8 mouse cellular contexts compared by ENCODE assay signal in genomic region chr19:5389647-5390046, GRCm38 (mm10). TPM values are rescaled to one million over a fixed set of nuclear protein-coding genes. Genes with fewer than 3 reads are reported as not detected.
A peak's percentile ranks its signal among the peaks of the same experiment; 100 is the strongest.
DNase-seq lines count a peak whose midpoint lies in the region; ATAC-seq and TF ChIP-seq lines count a peak whose summit lies in the region.

No protein-coding gene starts in this region.

- H3K4me3 ChIP-seq in neural tube, embryonic 11.5 days (ENCODE audit: low read depth, low read length), result peak overlapping the region; percentile 94
- peak overlapping the region; percentile 99 for H3K4me3 ChIP-seq in embryonic facial prominence, embryonic 13.5 days
- peak overlapping the region; percentile 100 for H3K4me3 ChIP-seq in hindbrain, embryonic 12.5 days
- H3K4me3 ChIP-seq in liver, embryonic 11.5 days (ENCODE audit: low read depth, low read length), result peak overlapping the region; percentile 100
- H3K4me3 ChIP-seq in myocyte, result peak overlapping the region; percentile 90

- peaks cover 24% of the 10 kb centered on the region for H3K4me1 ChIP-seq in neural tube, embryonic 11.5 days (ENCODE audit: control insufficient read depth, insufficient read depth, low read length)
- peaks cover 34% of the 10 kb centered on the region for H3K4me1 ChIP-seq in embryonic facial prominence, embryonic 13.5 days
- peaks cover 31% of the 10 kb centered on the region for H3K4me1 ChIP-seq in hindbrain, embryonic 12.5 days
- H3K4me1 ChIP-seq in liver, embryonic 11.5 days (replicated peaks; ENCODE audit: control insufficient read depth, insufficient read depth, low read length), result peaks cover 23% of the 10 kb centered on the region

- H3K79me2 ChIP-seq in myocyte (ENCODE audit: control insufficient read depth, insufficient read depth), result peaks cover 34% of the 10 kb centered on the region

- peak overlapping the region; percentile 92 for H3K4me2 ChIP-seq in neural tube, embryonic 11.5 days (ENCODE audit: low read depth)
- peak overlapping the region; percentile 92 for H3K4me2 ChIP-seq in embryonic facial prominence, embryonic 13.5 days
- H3K4me2 ChIP-seq in hindbrain, embryonic 12.5 days (replicated peaks), result peak overlapping the region; percentile 97
- H3K4me2 ChIP-seq in liver, embryonic 11.5 days, result peak overlapping the region; percentile 97
- peak overlapping the region; percentile 100 for H3K4me2 ChIP-seq in myocyte (ENCODE audit: low read depth)

- peak overlapping the region; percentile 45 for H3K9ac ChIP-seq in neural tube, embryonic 11.5 days (ENCODE audit: low read length)
- peak overlapping the region; percentile 96 for H3K9ac ChIP-seq in embryonic facial prominence, embryonic 13.5 days
- H3K9ac ChIP-seq in hindbrain, embryonic 12.5 days, result peak overlapping the region; percentile 79
- peak overlapping the region; percentile 98 for H3K9ac ChIP-seq in liver, embryonic 11.5 days (ENCODE audit: low read depth, low read length)

- ATAC-seq in neural tube, embryonic 11.5 days (ENCODE audit: insufficient read depth, low FRiP score, low TSS enrichment), result no peak
- no peak for ATAC-seq in embryonic facial prominence, embryonic 13.5 days (ENCODE audit: insufficient number of reproducible peaks, insufficient read depth, low FRiP score, low TSS enrichment, low read depth)
- no peak for ATAC-seq in hindbrain, embryonic 12.5 days (ENCODE audit: low FRiP score)
- peak; percentile 56 for ATAC-seq in liver, embryonic 11.5 days (replicated peaks; ENCODE audit: low FRiP score)

- no peaks in the 10 kb centered on the region for H3K9me3 ChIP-seq in neural tube, embryonic 11.5 days (ENCODE audit: control insufficient read depth, low read length)
- no peaks in the 10 kb centered on the region for H3K9me3 ChIP-seq in embryonic facial prominence, embryonic 13.5 days
- H3K9me3 ChIP-seq in hindbrain, embryonic 12.5 days (replicated peaks), result no peaks in the 10 kb centered on the region
- H3K9me3 ChIP-seq in liver, embryonic 11.5 days (ENCODE audit: control insufficient read depth, low read length), result no peaks in the 10 kb centered on the region

- H3ac ChIP-seq in myocyte (ENCODE audit: control insufficient read depth, insufficient read length), result peak overlapping the region; percentile 30

- no peak for DNase-seq in neural tube, embryonic 11.5 days (ENCODE audit: low spot score)
- no peak for DNase-seq in neural tube, embryonic 10.5 days (ENCODE audit: extremely low spot score, low spot score)
- DNase-seq in liver, embryonic 11.5 days (ENCODE audit: low spot score), result peak; percentile 76
- DNase-seq in urinary bladder, postnatal 25 days (ENCODE audit: low spot score), result peak; percentile 46
- no peak for DNase-seq in left cerebral cortex, adult 11 months (ENCODE audit: low spot score)

- H3K27me3 ChIP-seq in neural tube, embryonic 11.5 days (ENCODE audit: control insufficient read depth, insufficient read depth, low read length), result no peaks in the 10 kb centered on the region
- H3K27me3 ChIP-seq in embryonic facial prominence, embryonic 13.5 days, result no peaks in the 10 kb centered on the region
- no peaks in the 10 kb centered on the region for H3K27me3 ChIP-seq in hindbrain, embryonic 12.5 days
- no peaks in the 10 kb centered on the region for H3K27me3 ChIP-seq in liver, embryonic 11.5 days (replicated peaks; ENCODE audit: control insufficient read depth, insufficient read depth, low read length)
- H3K27me3 ChIP-seq in myocyte (ENCODE audit: control insufficient read depth, insufficient read depth, insufficient read length), result no peaks in the 10 kb centered on the region

- 42% methylated on average over 12 of the region's 12 CpGs for WGBS in neural tube, embryonic 11.5 days
- WGBS in embryonic facial prominence, embryonic 13.5 days, result 45% methylated on average over 12 of the region's 12 CpGs
- WGBS in hindbrain, embryonic 12.5 days, result 56% methylated on average over 12 of the region's 12 CpGs
- 12% methylated on average over 12 of the region's 12 CpGs for WGBS in liver, embryonic 11.5 days

- TF ChIP-seq POLR2A in myocyte (IDR thresholded peaks at IDR 0.05; ENCODE audit: insufficient read length, low read depth), result peak; percentile 20

- peaks cover 3% of the 10 kb centered on the region; the same call in 1 of the 2 replicates for H3K36me3 ChIP-seq in neural tube, embryonic 11.5 days (ENCODE audit: control insufficient read depth, insufficient read depth, low read length)
- H3K36me3 ChIP-seq in embryonic facial prominence, embryonic 13.5 days, result peaks cover 20% of the 10 kb centered on the region
- H3K36me3 ChIP-seq in hindbrain, embryonic 12.5 days, result peaks cover 4% of the 10 kb centered on the region
- peaks cover 16% of the 10 kb centered on the region for H3K36me3 ChIP-seq in liver, embryonic 11.5 days (ENCODE audit: control insufficient read depth, insufficient read depth, low read length)
- no peaks in the 10 kb centered on the region for H3K36me3 ChIP-seq in myocyte (ENCODE audit: control insufficient read depth, insufficient read depth)

- no peak overlapping the region for H3K27ac ChIP-seq in neural tube, embryonic 11.5 days (ENCODE audit: low read depth, low read length)
- H3K27ac ChIP-seq in embryonic facial prominence, embryonic 13.5 days, result peak overlapping the region; percentile 33; the same call in 1 of the 2 replicates
- H3K27ac ChIP-seq in hindbrain, embryonic 12.5 days, result peak overlapping the region; percentile 26; the same call in 1 of the 2 replicates
- peak overlapping the region; percentile 86 for H3K27ac ChIP-seq in liver, embryonic 11.5 days (ENCODE audit: low read depth, low read length)

TF ChIP-seq in myocyte, 11 proteins besides CTCF, POLR2A, EP300 and RAD21:
- no peak for TF ChIP-seq E2F4 (IDR thresholded peaks at IDR 0.05; ENCODE audit: insufficient read depth)
- no peak for TF ChIP-seq CEBPB (IDR thresholded peaks at IDR 0.05; ENCODE audit: insufficient read depth, poor library complexity, severe bottlenecking)
- no peak for TF ChIP-seq TCF3 (IDR thresholded peaks at IDR 0.05; ENCODE audit: insufficient read length, low read depth)
- TF ChIP-seq POLR2AphosphoS2 (IDR thresholded peaks at IDR 0.05; ENCODE audit: insufficient read length, low read depth), result peak; percentile 19
- no peak for TF ChIP-seq USF1 (IDR thresholded peaks at IDR 0.05; ENCODE audit: low read depth)
- TF ChIP-seq REST (IDR thresholded peaks at IDR 0.05; ENCODE audit: insufficient read depth, insufficient read length), result no peak

RNA-seq across cellular contexts. Expression of gene Sart1, which starts 1.1 kb away (rescaled TPM):
- 78.5 and 79.9 TPM in 2 replicates for polyA plus RNA-seq in neural tube, embryonic 11.5 days (2014; fragmentation: Nextera tagmentation; extraction: Ambion mirVana)
- polyA plus RNA-seq in embryonic facial prominence, embryonic 13.5 days (2015; fragmentation: Nextera tagmentation; extraction: Ambion mirVana), result 83.9 and 87.7 TPM in 2 replicates
- polyA plus RNA-seq in hindbrain, embryonic 12.5 days (2016; fragmentation: Nextera tagmentation; extraction: Ambion mirVana), result 106 and 111 TPM in 2 replicates
- polyA plus RNA-seq in liver, embryonic 11.5 days (2014; fragmentation: Nextera tagmentation; extraction: Ambion mirVana), result 62.7 and 73.3 TPM in 2 replicates
- 55.6 TPM for polyA plus RNA-seq in myocyte (2012; fragmentation: generic; extraction: Trizol)

RNA-seq across cellular contexts. Expression of gene Tsga10ip, which starts 12.7 kb away (rescaled TPM):
- 0.31 TPM in 1 of 2 replicates, not detected in the other for polyA plus RNA-seq in neural tube, embryonic 11.5 days (2014; fragmentation: Nextera tagmentation; extraction: Ambion mirVana)
- polyA plus RNA-seq in embryonic facial prominence, embryonic 13.5 days (2015; fragmentation: Nextera tagmentation; extraction: Ambion mirVana), result not detected in 2 replicates
- 0.86 and 0.98 TPM in 2 replicates for polyA plus RNA-seq in hindbrain, embryonic 12.5 days (2016; fragmentation: Nextera tagmentation; extraction: Ambion mirVana)
- 0.30 and 1.2 TPM in 2 replicates for polyA plus RNA-seq in liver, embryonic 11.5 days (2014; fragmentation: Nextera tagmentation; extraction: Ambion mirVana)
- polyA plus RNA-seq in myocyte (2012; fragmentation: generic; extraction: Trizol), result 0.37 TPM

RNA-seq across cellular contexts. Expression of gene Banf1, which starts 22.7 kb away (rescaled TPM):
- 440 and 442 TPM in 2 replicates for polyA plus RNA-seq in neural tube, embryonic 11.5 days (2014; fragmentation: Nextera tagmentation; extraction: Ambion mirVana)
- polyA plus RNA-seq in embryonic facial prominence, embryonic 13.5 days (2015; fragmentation: Nextera tagmentation; extraction: Ambion mirVana), result 423 and 434 TPM in 2 replicates
- polyA plus RNA-seq in hindbrain, embryonic 12.5 days (2016; fragmentation: Nextera tagmentation; extraction: Ambion mirVana), result 309 and 324 TPM in 2 replicates
- polyA plus RNA-seq in liver, embryonic 11.5 days (2014; fragmentation: Nextera tagmentation; extraction: Ambion mirVana), result 601 and 643 TPM in 2 replicates
- 337 TPM for polyA plus RNA-seq in myocyte (2012; fragmentation: generic; extraction: Trizol)

RNA-seq across cellular contexts. Expression of gene Eif1ad, which starts 23.1 kb away (rescaled TPM):
- polyA plus RNA-seq in neural tube, embryonic 11.5 days (2014; fragmentation: Nextera tagmentation; extraction: Ambion mirVana), result 71.5 and 77.3 TPM in 2 replicates
- polyA plus RNA-seq in embryonic facial prominence, embryonic 13.5 days (2015; fragmentation: Nextera tagmentation; extraction: Ambion mirVana), result 57.6 and 61.8 TPM in 2 replicates
- polyA plus RNA-seq in hindbrain, embryonic 12.5 days (2016; fragmentation: Nextera tagmentation; extraction: Ambion mirVana), result 61.2 and 67.0 TPM in 2 replicates
- 72.9 and 76.5 TPM in 2 replicates for polyA plus RNA-seq in liver, embryonic 11.5 days (2014; fragmentation: Nextera tagmentation; extraction: Ambion mirVana)
- polyA plus RNA-seq in myocyte (2012; fragmentation: generic; extraction: Trizol), result 52.9 TPM

RNA-seq across cellular contexts. Expression of gene Drap1, which starts 35.1 kb away (rescaled TPM):
- 197 and 205 TPM in 2 replicates for polyA plus RNA-seq in neural tube, embryonic 11.5 days (2014; fragmentation: Nextera tagmentation; extraction: Ambion mirVana)
- 278 and 306 TPM in 2 replicates for polyA plus RNA-seq in embryonic facial prominence, embryonic 13.5 days (2015; fragmentation: Nextera tagmentation; extraction: Ambion mirVana)
- polyA plus RNA-seq in hindbrain, embryonic 12.5 days (2016; fragmentation: Nextera tagmentation; extraction: Ambion mirVana), result 276 and 280 TPM in 2 replicates
- polyA plus RNA-seq in liver, embryonic 11.5 days (2014; fragmentation: Nextera tagmentation; extraction: Ambion mirVana), result 124 and 151 TPM in 2 replicates
- 481 TPM for polyA plus RNA-seq in myocyte (2012; fragmentation: generic; extraction: Trizol)

Comparison
In these comparisons a context has a peak if more than half of its experiments do, and no peak if none do; other contexts are left out.
1. DNase-seq: peak in liver, embryonic 11.5 days (single experiment) and urinary bladder, postnatal 25 days (single experiment); none in neural tube, embryonic 11.5 days (single experiment), neural tube, embryonic 10.5 days (single experiment) and left cerebral cortex, adult 11 months (single experiment).
2. H3K9ac ChIP-seq: peak in every context shown above with its lines; median percentile 98 in liver, embryonic 11.5 days; 96 in embryonic facial prominence, embryonic 13.5 days; 79 in hindbrain, embryonic 12.5 days; 45 in neural tube, embryonic 11.5 days.
3. Peak in every context shown above with its lines, with median percentiles within 50 percentile points of each other: H3K4me2 ChIP-seq and H3K4me3 ChIP-seq.